Mouse (Mus musculus): ENCODE measurements around the gene Magea1. TPM values are rescaled to one million over a fixed set of nuclear protein-coding genes. Genes with fewer than 3 reads are reported as not detected.
"Not testable (repeated sequence)": the region's sequence is repeated elsewhere in the genome, so short reads cannot be mapped to it uniquely, and the experiment has no call there.

Gene Magea1
- not detected in 2 replicates for polyA plus RNA-seq (2012)

DNA sequence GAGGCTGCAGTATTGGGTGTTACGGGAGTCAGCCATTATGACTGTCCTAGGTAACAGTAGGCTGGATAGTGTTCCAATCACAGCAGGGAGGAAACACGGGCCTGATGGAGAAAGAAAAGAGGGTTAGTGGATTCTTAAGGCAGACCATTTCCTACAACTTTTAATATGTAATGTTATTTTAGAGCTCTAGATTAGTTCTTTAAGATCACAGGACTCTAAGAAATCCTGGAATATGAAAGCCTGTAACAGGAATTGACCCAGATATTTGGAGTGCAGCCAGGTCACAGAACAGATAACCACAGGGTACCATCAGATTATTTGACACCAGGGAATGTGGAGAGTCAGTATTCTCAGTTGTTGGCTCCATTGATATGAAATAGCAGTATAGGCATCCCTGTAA lies at the start of gene Magea1:
Magea1 (minus strand) TSS at position 101 of the 400 bp plus-strand sequence.
- TF ChIP-seq GATA1 (IDR thresholded peaks at IDR 0.05; ENCODE audit: low read length) = not testable (repeated sequence)

DNA sequence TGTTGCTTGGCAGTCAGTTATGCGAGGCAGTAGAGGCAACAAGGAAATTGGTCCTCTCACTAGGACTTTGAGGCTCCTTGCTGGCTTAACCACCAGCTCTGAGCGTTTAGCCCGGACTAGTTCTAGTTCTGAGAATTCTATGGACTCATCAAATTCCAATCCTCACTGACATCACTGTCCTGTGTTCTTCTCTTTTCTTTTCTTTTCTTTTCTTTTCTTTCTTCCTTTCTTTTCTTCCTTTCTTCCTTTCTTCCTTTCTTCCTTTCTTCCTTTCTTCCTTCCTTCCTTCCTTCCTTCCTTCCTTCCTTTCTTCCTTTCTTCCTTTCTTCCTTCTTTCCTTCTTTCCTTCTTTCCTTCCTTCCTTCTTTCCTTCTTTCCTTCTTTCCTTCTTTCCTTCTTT lies 38.7 kb upstream of the Magea1 start, which contains the start of gene Cldn34b2:
Cldn34b2 (minus strand) TSS at position 101 of the 400 bp plus-strand sequence.
- TF ChIP-seq GATA1 (IDR thresholded peaks at IDR 0.05; ENCODE audit: low read length) = not testable (repeated sequence)

DNA sequence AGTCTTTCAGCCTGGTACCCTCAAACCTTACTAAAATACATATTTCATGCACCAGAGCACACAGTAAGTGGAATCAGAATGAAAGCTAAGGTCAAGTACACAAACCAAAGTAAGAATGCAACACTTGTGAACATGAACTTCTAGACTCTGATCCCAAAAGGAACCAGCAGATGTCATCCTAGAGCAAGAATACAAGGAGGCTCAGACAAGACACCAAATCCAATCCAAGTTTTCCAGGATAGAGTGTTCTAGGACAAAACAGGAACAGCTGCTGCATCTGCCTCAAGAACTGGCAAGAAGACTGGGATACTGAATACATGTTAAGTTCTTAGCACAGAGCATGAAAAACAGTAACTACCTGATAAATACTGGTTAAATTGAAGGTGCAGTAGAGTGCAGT lies 8.4 kb upstream of the Magea1 start:
- no peak for TF ChIP-seq GATA1 (IDR thresholded peaks at IDR 0.05; ENCODE audit: low read length)

DNA sequence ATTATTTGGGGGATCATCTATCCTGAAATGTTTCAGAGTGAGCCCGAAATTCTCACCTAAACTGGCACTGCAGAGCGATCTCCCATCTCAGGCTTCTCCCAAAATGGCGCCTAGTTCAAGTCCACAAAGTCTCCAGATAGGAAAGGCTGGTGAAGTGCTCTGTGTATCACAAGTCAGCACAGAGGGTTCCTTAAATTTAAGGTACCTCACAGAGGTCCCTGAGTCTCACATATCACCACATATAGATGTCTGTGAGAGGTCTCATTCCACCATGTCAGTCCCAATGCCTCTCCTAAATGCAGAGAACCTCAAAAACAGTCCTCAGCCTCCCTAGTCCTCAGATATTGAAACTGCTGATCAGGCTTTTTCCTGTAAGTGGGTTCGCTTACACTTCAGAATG lies 4.0 kb upstream of the Magea1 start, which contains the start of gene Magea2:
Magea2 (minus strand) TSS at position 101 of the 400 bp plus-strand sequence.
- TF ChIP-seq GATA1 (IDR thresholded peaks at IDR 0.05; ENCODE audit: low read length) = not testable (repeated sequence)

DNA sequence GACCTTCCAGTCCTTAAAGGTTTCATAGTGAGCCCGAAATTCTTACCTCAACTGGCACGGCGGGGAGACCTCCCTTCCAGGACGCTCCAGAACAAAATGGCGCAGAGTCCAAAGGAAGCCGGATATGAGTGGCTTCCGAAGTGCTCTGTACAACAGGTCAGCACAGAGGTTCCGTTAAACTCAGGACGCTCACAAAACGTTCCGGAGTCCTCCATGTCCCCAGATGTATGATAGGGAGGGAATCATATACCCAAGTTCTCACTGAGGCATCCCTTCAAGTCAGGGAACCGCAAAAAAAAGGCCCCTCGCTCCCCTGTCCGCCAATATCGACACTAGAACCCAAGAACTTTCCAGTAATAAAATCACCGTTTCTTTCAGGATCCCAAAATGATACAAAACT lies 26.5 kb downstream of the Magea1 start, which contains the start of gene Magea5:
Magea5 (minus strand) TSS at position 101 of the 400 bp plus-strand sequence.
- TF ChIP-seq GATA1 (IDR thresholded peaks at IDR 0.05; ENCODE audit: low read length) = not testable (repeated sequence)

Other genes starting within 250 kb of the Magea1 start
- gene Cldn34b1, start 199.5 kb downstream of the Magea1 start, polyA plus RNA-seq (2012) = not detected in 2 replicates
- gene Magea6, start 153.8 kb downstream of the Magea1 start, polyA plus RNA-seq (2012) = not detected in 2 replicates
- not detected in 2 replicates for gene Magea3, start 140.3 kb downstream of the Magea1 start, polyA plus RNA-seq (2012)
- not detected in 2 replicates for gene Magea8, start 93.9 kb downstream of the Magea1 start, polyA plus RNA-seq (2012)
- not detected in 2 replicates for gene Magea5, start 26.6 kb downstream of the Magea1 start, polyA plus RNA-seq (2012)
- not detected in 2 replicates for gene Magea2, start 3.9 kb upstream of the Magea1 start, polyA plus RNA-seq (2012)
- gene Cldn34b2, start 38.6 kb upstream of the Magea1 start, polyA plus RNA-seq (2012) = not detected in 2 replicates
- gene Sat1, start 126.7 kb upstream of the Magea1 start, polyA plus RNA-seq (2012) = 1.7 and 11.1 TPM in 2 replicates
- gene Acot9, start 172.7 kb upstream of the Magea1 start, polyA plus RNA-seq (2012) = 0.94 and 5.1 TPM in 2 replicates

Data from G1E-ER4 (cell line).